Mouse (Mus musculus) C2C12 (cell line): ENCODE results near the gene Batf3.

Experiments
- CTCF ChIP-seq: IDR thresholded peaks from one replicate; pipeline ENCODE4 v1.5.1; 2011; ENCODE audit not compliant: control insufficient read depth, insufficient read depth, insufficient read length
- MYOG ChIP-seq: IDR thresholded peaks from one replicate; pipeline ENCODE4 v1.6.1; 2011; ENCODE audit not compliant: control insufficient read depth, insufficient read length; ENCODE audit errors: extremely low read depth

DNA sequence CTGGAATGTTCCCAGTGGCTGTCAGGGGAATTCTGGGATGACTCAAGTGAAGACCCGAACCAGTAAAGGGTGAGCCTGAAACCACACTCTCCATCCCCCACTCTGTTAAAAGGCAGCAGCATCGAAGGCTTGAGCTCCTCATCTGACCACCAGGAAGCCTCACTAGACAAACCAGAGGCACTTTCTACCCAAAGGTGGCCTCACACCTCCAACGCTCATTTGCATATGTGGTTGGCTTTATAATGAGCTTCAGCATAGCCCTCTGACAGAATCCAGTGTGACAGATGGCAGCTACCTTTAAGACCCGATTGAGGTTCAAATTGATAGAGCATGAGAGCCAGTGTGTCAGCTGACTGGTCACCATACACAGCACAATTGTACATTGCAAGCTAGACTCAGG is 26.6 kb downstream of the Batf3 start:
- TF ChIP-seq CTCF: no peak
- no peak for TF ChIP-seq MYOG
